Mouse (Mus musculus): ENCODE measurements around the gene Lrp6. TPM values are rescaled to one million over a fixed set of nuclear protein-coding genes. Genes with fewer than 3 reads are reported as not detected.
A peak's percentile ranks its signal among the peaks of the same experiment; 100 is the strongest.

Lrp6 gene
- polyA plus RNA-seq, 1 experiment: 39.6 TPM

- H3K27ac ChIP-seq (ENCODE audit: insufficient read depth, low read depth, low read length): peak overlapping the region; percentile 43; the same call in 1 of the 2 replicates
- no peaks in the 10 kb centered on the region for H3K27me3 ChIP-seq (replicated peaks; ENCODE audit: control insufficient read depth, insufficient read depth, low read length)
- peaks cover 41% of the 10 kb centered on the region for H3K4me1 ChIP-seq (ENCODE audit: control insufficient read depth, insufficient read depth, low read length)
- WGBS: 60% methylated on average over 6 of the region's 6 CpGs
- H3K4me3 ChIP-seq (ENCODE audit: insufficient read depth, low read depth, low read length): no peak overlapping the region
- H3K36me3 ChIP-seq (ENCODE audit: control insufficient read depth, insufficient read depth, low read length): peaks cover 2% of the 10 kb centered on the region; the same call in 1 of the 2 replicates
- no peak for TF ChIP-seq POLR2A (IDR thresholded peaks at IDR 0.05; ENCODE audit: low read depth, low read length)
- no peak for TF ChIP-seq CTCF (conservative IDR thresholded peaks at IDR 0.05; ENCODE audit: insufficient read depth, insufficient read length, low read depth, low read length)
- no peak for DNase-seq
Observed at GRCm38 (mm10) chr6:134513011-134513410, 53.8 kb downstream of the Lrp6 start.

- peaks cover 2% of the 10 kb centered on the region; the same call in 1 of the 2 replicates for H3K36me3 ChIP-seq (ENCODE audit: control insufficient read depth, insufficient read depth, low read length)
- DNase-seq: no peak
- TF ChIP-seq CTCF (conservative IDR thresholded peaks at IDR 0.05; ENCODE audit: insufficient read depth, insufficient read length, low read depth, low read length) (no peak), POLR2A (IDR thresholded peaks at IDR 0.05; ENCODE audit: low read depth, low read length) (no peak)
- peaks cover 39% of the 10 kb centered on the region for H3K4me1 ChIP-seq (ENCODE audit: control insufficient read depth, insufficient read depth, low read length)
- H3K27ac ChIP-seq (ENCODE audit: insufficient read depth, low read depth, low read length): no peak overlapping the region; the same call in 1 of the 2 replicates
- WGBS: 56% methylated on average over 2 of the region's 2 CpGs
- no peak overlapping the region for H3K4me3 ChIP-seq (ENCODE audit: insufficient read depth, low read depth, low read length)
- no peaks in the 10 kb centered on the region for H3K27me3 ChIP-seq (replicated peaks; ENCODE audit: control insufficient read depth, insufficient read depth, low read length)
Observed at GRCm38 (mm10) chr6:134512478-134512877, 54.3 kb downstream of the Lrp6 start.

- peaks cover 32% of the 10 kb centered on the region for H3K4me1 ChIP-seq (ENCODE audit: control insufficient read depth, insufficient read depth, low read length)
- no peak for TF ChIP-seq POLR2A (IDR thresholded peaks at IDR 0.05; ENCODE audit: low read depth, low read length)
- no peak for TF ChIP-seq CTCF (conservative IDR thresholded peaks at IDR 0.05; ENCODE audit: insufficient read depth, insufficient read length, low read depth, low read length)
- peaks cover 6% of the 10 kb centered on the region; the same call in 1 of the 2 replicates for H3K36me3 ChIP-seq (ENCODE audit: control insufficient read depth, insufficient read depth, low read length)
- no peak overlapping the region for H3K4me3 ChIP-seq (ENCODE audit: insufficient read depth, low read depth, low read length)
- H3K27me3 ChIP-seq (replicated peaks; ENCODE audit: control insufficient read depth, insufficient read depth, low read length): no peaks in the 10 kb centered on the region
- H3K27ac ChIP-seq (ENCODE audit: insufficient read depth, low read depth, low read length): no peak overlapping the region
- no peak for DNase-seq
Observed at GRCm38 (mm10) chr6:134511118-134511517, 55.6 kb downstream of the Lrp6 start.

- Histone ChIP-seq H3K36me3 (ENCODE audit: control insufficient read depth, insufficient read depth, low read length) (peaks cover 10% of the 10 kb centered on the region; the same call in 1 of the 2 replicates), H3K4me1 (ENCODE audit: control insufficient read depth, insufficient read depth, low read length) (peaks cover 27% of the 10 kb centered on the region), H3K27ac (ENCODE audit: insufficient read depth, low read depth, low read length) (no peak overlapping the region; the same call in 1 of the 2 replicates), H3K27me3 (replicated peaks; ENCODE audit: control insufficient read depth, insufficient read depth, low read length) (no peaks in the 10 kb centered on the region), H3K4me3 (ENCODE audit: insufficient read depth, low read depth, low read length) (no peak overlapping the region)
- TF ChIP-seq CTCF (conservative IDR thresholded peaks at IDR 0.05; ENCODE audit: insufficient read depth, insufficient read length, low read depth, low read length): no peak
- TF ChIP-seq POLR2A (IDR thresholded peaks at IDR 0.05; ENCODE audit: low read depth, low read length): no peak
- no peak for DNase-seq
- 54% methylated on average over 2 of the region's 2 CpGs for WGBS
Observed at GRCm38 (mm10) chr6:134510280-134510679, 56.5 kb downstream of the Lrp6 start.

- no peak overlapping the region; the same call in 1 of the 2 replicates for H3K4me3 ChIP-seq (ENCODE audit: insufficient read depth, low read depth, low read length)
- H3K36me3 ChIP-seq (ENCODE audit: control insufficient read depth, insufficient read depth, low read length): peaks cover 10% of the 10 kb centered on the region; the same call in 1 of the 2 replicates
- peaks cover 26% of the 10 kb centered on the region for H3K4me1 ChIP-seq (ENCODE audit: control insufficient read depth, insufficient read depth, low read length)
- WGBS: 23% methylated on average over 10 of the region's 10 CpGs
- DNase-seq: peak; percentile 41
- no peak overlapping the region; the same call in 1 of the 2 replicates for H3K27ac ChIP-seq (ENCODE audit: insufficient read depth, low read depth, low read length)
- no peak for TF ChIP-seq POLR2A (IDR thresholded peaks at IDR 0.05; ENCODE audit: low read depth, low read length)
- TF ChIP-seq CTCF (conservative IDR thresholded peaks at IDR 0.05; ENCODE audit: insufficient read depth, insufficient read length, low read depth, low read length): no peak
- no peaks in the 10 kb centered on the region for H3K27me3 ChIP-seq (replicated peaks; ENCODE audit: control insufficient read depth, insufficient read depth, low read length)
Observed at GRCm38 (mm10) chr6:134509731-134510226, 57.0 kb downstream of the Lrp6 start.

DNA sequence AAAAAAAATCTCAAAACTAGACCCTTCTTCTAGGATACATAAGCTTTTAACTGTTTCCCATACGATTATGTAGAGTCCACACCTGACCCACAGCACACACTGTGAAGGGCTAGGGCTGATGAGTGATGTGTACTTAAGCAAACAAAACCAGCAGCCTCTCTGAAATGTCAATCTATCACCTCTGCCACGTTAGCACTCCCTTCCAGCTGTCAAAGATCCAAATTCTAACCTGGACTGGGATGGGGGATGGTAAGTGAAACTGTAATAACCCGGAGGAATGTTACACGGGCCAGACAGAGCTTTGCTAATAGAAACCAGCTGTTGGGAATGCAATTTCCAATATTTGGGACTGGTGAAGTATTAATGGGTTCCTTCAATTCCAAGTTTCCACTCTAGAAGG, 61.9 kb downstream of the Lrp6 start:
- Histone ChIP-seq H3K27ac (ENCODE audit: insufficient read depth, low read depth, low read length) (no peak overlapping the region), H3K4me3 (ENCODE audit: insufficient read depth, low read depth, low read length) (no peak overlapping the region), H3K4me1 (ENCODE audit: control insufficient read depth, insufficient read depth, low read length) (peaks cover 4% of the 10 kb centered on the region; the same call in 1 of the 2 replicates), H3K27me3 (replicated peaks; ENCODE audit: control insufficient read depth, insufficient read depth, low read length) (no peaks in the 10 kb centered on the region), H3K36me3 (ENCODE audit: control insufficient read depth, insufficient read depth, low read length) (peaks cover 10% of the 10 kb centered on the region; the same call in 1 of the 2 replicates)
- TF ChIP-seq POLR2A (IDR thresholded peaks at IDR 0.05; ENCODE audit: low read depth, low read length) (no peak), CTCF (conservative IDR thresholded peaks at IDR 0.05; ENCODE audit: insufficient read depth, insufficient read length, low read depth, low read length) (no peak)
- 29% methylated on average over 4 of the region's 4 CpGs for WGBS
- peak; percentile 56 for DNase-seq

- WGBS: 47% methylated on average over 7 of the region's 7 CpGs
- TF ChIP-seq POLR2A (IDR thresholded peaks at IDR 0.05; ENCODE audit: low read depth, low read length) (no peak), CTCF (conservative IDR thresholded peaks at IDR 0.05; ENCODE audit: insufficient read depth, insufficient read length, low read depth, low read length) (no peak)
- no peak for DNase-seq
Observed at GRCm38 (mm10) chr6:134502335-134502734, 64.4 kb downstream of the Lrp6 start.

More at GRCm38 (mm10) chr6:134502335-134502734, 64.4 kb downstream of the Lrp6 start:
- peaks cover 7% of the 10 kb centered on the region; the same call in 1 of the 2 replicates for H3K36me3 ChIP-seq (ENCODE audit: control insufficient read depth, insufficient read depth, low read length)
- H3K4me1 ChIP-seq (ENCODE audit: control insufficient read depth, insufficient read depth, low read length): peaks cover 16% of the 10 kb centered on the region
- H3K27me3 ChIP-seq (replicated peaks; ENCODE audit: control insufficient read depth, insufficient read depth, low read length): no peaks in the 10 kb centered on the region
- H3K27ac ChIP-seq (ENCODE audit: insufficient read depth, low read depth, low read length): no peak overlapping the region
- no peak overlapping the region for H3K4me3 ChIP-seq (ENCODE audit: insufficient read depth, low read depth, low read length)

Measured in kidney, adult 2 months (tissue).